Mouse (Mus musculus): ENCODE measurements around the gene Slc44a5.
"Not testable (repeated sequence)": the region's sequence is repeated elsewhere in the genome, so short reads cannot be mapped to it uniquely, and the experiment has no call there.

The Slc44a5 gene

GRCm38 (mm10) chr3:154215779-154216178 is 242.5 kb downstream of the Slc44a5 start:
- CTCF ChIA-PET = no interaction called here

GRCm38 (mm10) chr3:154222141-154222591 is 248.9 kb downstream of the Slc44a5 start:
- CTCF ChIA-PET = no interaction called here

- CTCF ChIA-PET = no interaction called here
These were observed 249.5 kb downstream of the Slc44a5 start for GRCm38 (mm10) chr3:154222688-154223087.

- CTCF ChIA-PET = no interaction called here
These were observed 253.0 kb downstream of the Slc44a5 start for GRCm38 (mm10) chr3:154226100-154226752.

GRCm38 (mm10) chr3:154244932-154245331 is 271.7 kb downstream of the Slc44a5 start:
- CTCF ChIA-PET = no interaction called here

- CTCF ChIA-PET = no interaction called here
These were observed 278.2 kb downstream of the Slc44a5 start for GRCm38 (mm10) chr3:154251486-154251885.

- CTCF ChIA-PET = no interaction called here
These were observed 279.0 kb downstream of the Slc44a5 start for GRCm38 (mm10) chr3:154252219-154252618.

GRCm38 (mm10) chr3:154254187-154254586 is 281.0 kb downstream of the Slc44a5 start:
- CTCF ChIA-PET = not testable (repeated sequence)

- CTCF ChIA-PET = no interaction called here
These were observed 284.1 kb downstream of the Slc44a5 start for GRCm38 (mm10) chr3:154257312-154257711.

GRCm38 (mm10) chr3:154268313-154268712 is 295.1 kb downstream of the Slc44a5 start:
- CTCF ChIA-PET = no interaction called here

GRCm38 (mm10) chr3:154269757-154270366 is 296.6 kb downstream of the Slc44a5 start:
- CTCF ChIA-PET = interaction anchor here (0.6 kb wide), 1 partner anchor 351 kb away, joined by 3 read pairs; no protein-coding TSS in a partner anchor

GRCm38 (mm10) chr3:154274681-154275080 is 301.4 kb downstream of the Slc44a5 start:
- CTCF ChIA-PET = no interaction called here

GRCm38 (mm10) chr3:154284260-154284659 is 311.0 kb downstream of the Slc44a5 start:
- CTCF ChIA-PET = no interaction called here

- CTCF ChIA-PET = no interaction called here
These were observed 312.1 kb downstream of the Slc44a5 start for GRCm38 (mm10) chr3:154285351-154285750.

- CTCF ChIA-PET = no interaction called here
These were observed 314.0 kb downstream of the Slc44a5 start for GRCm38 (mm10) chr3:154287217-154287616.

- CTCF ChIA-PET = no interaction called here
These were observed 315.3 kb downstream of the Slc44a5 start for GRCm38 (mm10) chr3:154288429-154289069.

GRCm38 (mm10) chr3:154290351-154290750 is 317.1 kb downstream of the Slc44a5 start:
- CTCF ChIA-PET = no interaction called here

- CTCF ChIA-PET = no interaction called here
These were observed 318.9 kb downstream of the Slc44a5 start for GRCm38 (mm10) chr3:154292126-154292525.

- CTCF ChIA-PET = no interaction called here
These were observed 320.7 kb downstream of the Slc44a5 start for GRCm38 (mm10) chr3:154293839-154294490.

- CTCF ChIA-PET = no interaction called here
These were observed 321.9 kb downstream of the Slc44a5 start for GRCm38 (mm10) chr3:154294924-154295834.

- CTCF ChIA-PET = no interaction called here
These were observed 324.3 kb downstream of the Slc44a5 start for GRCm38 (mm10) chr3:154297499-154297898.

GRCm38 (mm10) chr3:154298490-154298889 is 325.3 kb downstream of the Slc44a5 start:
- CTCF ChIA-PET = no interaction called here

All from spleen, embryonic (tissue).